Mouse (Mus musculus): ENCODE results near the gene Txlnb.

GRCm38 (mm10) chr10:17857647-17858261 is 61.7 kb downstream of the Txlnb start:
- TF ChIP-seq CTCF (IDR thresholded peaks at IDR 0.05; ENCODE audit: insufficient read depth, low read length): no peak
- TF ChIP-seq POLR2A (IDR thresholded peaks at IDR 0.05; ENCODE audit: borderline replicate concordance, extremely low read depth, low read depth, low read length): no peak

Data from lung, adult 2 months (tissue).